Mouse (Mus musculus) kidney, adult 2 months (tissue): ENCODE measurements around the gene Dock7.

Source experiments
- CTCF ChIP-seq: fragments of 200-500 bp; conservative IDR thresholded peaks from 2 replicates; pipeline ENCODE4 v1.5.1; 2011; ENCODE audit warnings: low read depth, mild to moderate bottlenecking, control low read depth, low read length, moderate library complexity, mixed read lengths; ENCODE audit not compliant: insufficient read depth, insufficient read length
- POLR2A ChIP-seq: fragments of 200-500 bp; IDR thresholded peaks from one replicate; pipeline ENCODE4 v1.6.1; 2011; ENCODE audit warnings: low read depth, low read length, control low read depth

DNA sequence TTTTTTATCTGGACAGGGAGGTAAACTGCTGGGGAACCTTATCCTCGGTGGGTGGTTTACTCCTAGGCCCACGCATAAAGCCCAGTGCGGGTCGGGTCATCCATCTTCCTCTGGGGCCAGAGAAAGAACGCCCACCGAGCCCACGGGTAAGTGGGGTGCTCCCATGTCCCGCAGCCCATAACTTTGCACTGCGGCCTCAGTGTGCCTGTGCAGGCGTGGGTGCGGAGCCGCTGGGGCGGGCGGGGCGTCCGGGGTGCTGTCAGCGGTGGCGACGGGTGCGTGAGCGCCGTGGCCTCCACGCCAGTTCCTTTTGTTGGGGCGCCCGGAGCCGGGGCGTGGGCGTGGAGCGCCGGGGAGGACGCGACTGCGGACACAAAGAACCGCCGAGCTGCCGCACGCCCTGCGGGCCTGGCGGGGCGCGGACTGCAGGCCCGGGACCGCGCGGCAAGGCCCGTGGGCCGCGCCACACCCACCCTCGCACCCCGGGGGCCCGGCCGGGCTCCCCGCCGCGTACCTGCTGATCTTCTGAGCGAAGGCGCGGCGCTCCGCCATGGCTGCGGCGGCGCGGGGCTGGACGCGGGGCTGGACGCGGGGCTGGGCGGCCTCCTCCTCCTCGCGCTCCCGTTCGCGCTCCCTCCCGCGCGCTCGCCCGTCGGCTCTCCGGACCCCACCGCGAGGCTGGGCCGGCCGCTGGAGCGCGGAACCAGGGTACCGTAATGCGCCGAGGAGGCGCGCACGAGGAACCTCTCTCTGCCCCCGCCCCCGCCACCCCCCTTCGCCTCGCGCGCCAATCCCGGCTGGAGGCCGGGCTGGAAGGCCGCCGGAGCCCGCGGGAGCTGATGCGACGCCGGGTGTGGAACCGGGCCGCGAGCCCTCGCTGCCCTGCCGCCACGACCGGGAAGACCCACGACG, at the start of gene Dock7:
- TF ChIP-seq POLR2A (no peak), CTCF (no peak)
